21 mouse cellular contexts compared by ENCODE assay signal in the genomic region with DNA sequence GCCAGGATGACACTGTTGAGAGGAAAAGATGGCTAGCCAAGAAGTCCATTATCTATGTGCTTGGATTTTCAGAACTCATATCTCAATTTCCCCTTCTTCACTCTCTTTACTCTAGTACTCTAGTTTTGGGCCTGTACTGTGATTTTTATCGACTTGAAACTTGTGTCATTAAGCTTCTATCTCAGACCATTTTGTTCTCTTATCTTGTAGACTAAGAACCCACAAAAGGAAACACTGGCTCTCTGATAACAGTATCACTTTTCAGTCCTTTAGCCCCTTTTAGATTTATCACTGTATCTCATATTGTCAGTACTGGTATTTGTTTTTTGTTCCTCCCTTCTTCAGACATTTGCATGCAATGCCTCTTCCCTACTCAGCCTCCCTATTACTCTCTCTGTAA. TPM values are rescaled to one million over a fixed set of nuclear protein-coding genes. Genes with fewer than 3 reads are reported as not detected.
"Had no signal": no experiment of that assay in that cellular context is flagged by ENCODE, and none has a peak within 500 bp of the region (broad histone marks: within the 10 kb centered on the region; RNA-seq: fewer than 3 reads in every experiment).

No protein-coding gene starts in this region.

- H3K27me3 ChIP-seq: limb, embryonic 15.5 days; midbrain, embryonic 13.5 days had no signal

- H3K9me3 ChIP-seq: limb, embryonic 15.5 days; midbrain, embryonic 13.5 days had no signal

- H3K9ac ChIP-seq: limb, embryonic 15.5 days; lung, embryonic 14.5 days; midbrain, embryonic 13.5 days had no signal

- H3K4me2 ChIP-seq: limb, embryonic 15.5 days; lung, embryonic 14.5 days; midbrain, embryonic 13.5 days had no signal

- H3K4me1 ChIP-seq: limb, embryonic 15.5 days; midbrain, embryonic 13.5 days had no signal

- H3K27ac ChIP-seq: kidney, postnatal 0 days; limb, embryonic 15.5 days; macrophage; midbrain, embryonic 13.5 days; stomach, postnatal 0 days had no signal

- ATAC-seq: inflammation-experienced regulatory T-cells, adult 6 months; intestine, postnatal 0 days; midbrain, embryonic 13.5 days had no signal

- H3K36me3 ChIP-seq: limb, embryonic 15.5 days; midbrain, embryonic 13.5 days had no signal

- DNase-seq: kidney, adult 9 months; kidney, postnatal 36 days; layer of hippocampus, adult 9-11 months; layer of hippocampus, postnatal 36 days; lung, embryonic 14.5 days; lung, postnatal 14 days; right cerebral cortex, postnatal 25 days; thymus, adult 2 months; thymus, postnatal 25 days had no signal

- H3K4me3 ChIP-seq: limb, embryonic 15.5 days; midbrain, embryonic 13.5 days had no signal

RNA-seq across cellular contexts. Expression of a gene that starts 33.8 kb away (rescaled TPM):
- total RNA-seq: layer of hippocampus, adult 18-20 months; layer of hippocampus, postnatal 36 days; left cerebral cortex, postnatal 10 days; midbrain, postnatal 0 days had no signal
- polyA plus RNA-seq: inflammation-experienced regulatory T-cells, adult 6 months; intestine, postnatal 0 days; kidney, postnatal 0 days; limb, embryonic 11.5 days; limb, embryonic 15.5 days; lung, embryonic 14.5 days; macrophage; midbrain, embryonic 13.5 days; midbrain, postnatal 0 days; neural tube, embryonic 14.5 days; stomach, postnatal 0 days; thymus, adult 2 months had no signal
